Mouse (Mus musculus) lung, embryonic 16.5 days (tissue): ENCODE data around the gene Wdfy2. TPM values are rescaled to one million over a fixed set of nuclear protein-coding genes. Genes with fewer than 3 reads are reported as not detected.

ENCODE experiments used
- ATAC-seq: fragments of 200-750 bp; cut with Nextera tagmentation; 2 replicates; pipeline ENCODE4 v1.8.0; 2017; ENCODE audit warnings: low read depth, mild to moderate bottlenecking, moderate library complexity
- H3K27ac ChIP-seq: fragments of 300-500 bp; sonication (generic); 2 replicates; pipeline ENCODE4 v1.5.1; 2014; ENCODE audit warnings: mild to moderate bottlenecking, control low read depth, low read length
- H3K27me3 ChIP-seq: fragments of 300-500 bp; sonication (generic); 2 replicates; pipeline ENCODE4 v1.6.1; 2014; ENCODE audit warnings: low read depth, low read length, mixed read lengths; ENCODE audit not compliant: control insufficient read depth, insufficient read depth
- H3K36me3 ChIP-seq: fragments of 300-500 bp; sonication (generic); 2 replicates; pipeline ENCODE4 v1.6.1; 2014; ENCODE audit warnings: low read length; ENCODE audit not compliant: control insufficient read depth, insufficient read depth
- H3K4me1 ChIP-seq: fragments of 300-500 bp; sonication (generic); replicated peaks from 2 replicates; pipeline ENCODE4 v1.6.1; 2014; ENCODE audit warnings: low read length, mixed read lengths; ENCODE audit not compliant: control insufficient read depth, insufficient read depth
- H3K4me2 ChIP-seq: fragments of 300-500 bp; sonication (generic); 2 replicates; pipeline ENCODE4 v1.6.1; 2014; ENCODE audit warnings: low read depth, low read length, control low read depth
- H3K4me3 ChIP-seq: fragments of 300-500 bp; sonication (generic); 2 replicates; pipeline ENCODE4 v1.5.1; 2014; ENCODE audit warnings: mild to moderate bottlenecking, low read length, control low read depth
- H3K9ac ChIP-seq: fragments of 300-500 bp; sonication (generic); 2 replicates; pipeline ENCODE4 v1.6.1; 2014; ENCODE audit warnings: low read length, control low read depth
- H3K9me3 ChIP-seq: fragments of 300-500 bp; sonication (generic); 2 replicates; pipeline ENCODE4 v1.6.1; 2016; ENCODE audit warnings: low read length; ENCODE audit not compliant: control insufficient read depth
- WGBS: fragments of 180-500 bp; shearing (Covaris S2); extraction: QIAGEN DNeasy Blood & Tissue Kit; methylation state at CpG from one replicate; pipeline ENCODE4 v1.1.7; 2014; 5-methylcytosine and 5-hydroxymethylcytosine counted together
- microRNA-seq: library from miRNA; unstranded; fragments of <30 nt; microRNA quantifications from one replicate; pipeline ENCODE4, GENCODE M21; 2016
- polyA plus RNA-seq: library from polyadenylated mRNA; unstranded; fragments of >200 nt; fragmentation: Nextera tagmentation; extraction: Ambion mirVana; gene quantifications from 2 replicates; pipeline ENCODE4 v1.2.1, GENCODE M21; 2015

Wdfy2 gene
- polyA plus RNA-seq, 1 experiment from 2014 or later = 7.7 TPM

GRCm38 (mm10) chr14:62998977-62999376 is 161.5 kb downstream of the Wdfy2 start:
- Histone ChIP-seq H3K27me3 (no peaks in the 10 kb centered on the region), H3K4me2 (no peak overlapping the region), H3K9ac (no peak overlapping the region), H3K4me3 (no peak overlapping the region), H3K4me1 (no peaks in the 10 kb centered on the region), H3K36me3 (no peaks in the 10 kb centered on the region), H3K9me3 (no peaks in the 10 kb centered on the region), H3K27ac (no peak overlapping the region)
- ATAC-seq = no peak
- 92% methylated on average over 4 of the region's 4 CpGs for WGBS

GRCm38 (mm10) chr14:63002588-63002987 is 165.1 kb downstream of the Wdfy2 start:
- Histone ChIP-seq H3K4me3 (no peak overlapping the region), H3K9ac (no peak overlapping the region), H3K36me3 (no peaks in the 10 kb centered on the region), H3K4me2 (no peak overlapping the region), H3K4me1 (no peaks in the 10 kb centered on the region), H3K27ac (no peak overlapping the region), H3K27me3 (no peaks in the 10 kb centered on the region), H3K9me3 (no peaks in the 10 kb centered on the region)
- ATAC-seq = 0 out of 2 replicates have a peak, but pooled peaks have one; percentile 28
- 27% methylated on average over 2 of the region's 2 CpGs for WGBS

Small RNAs within 50 kb of the gene (microRNA-seq; reads per million reads assigned to microRNA genes)
- not detected for gene Mir6541
- gene Mir8098 = 0.59 reads per million

Other genes with a start within 250 kb of the Wdfy2 start
- gene Serpine3, start 174.0 kb upstream of the Wdfy2 start, polyA plus RNA-seq = not detected in 2 replicates
- gene Ints6, start 76.5 kb upstream of the Wdfy2 start, polyA plus RNA-seq = 19.8 and 24.9 TPM in 2 replicates
- not detected in 2 replicates for gene Defb48, start 146.8 kb downstream of the Wdfy2 start, polyA plus RNA-seq
- gene Defb47, start 160.4 kb downstream of the Wdfy2 start, polyA plus RNA-seq = not detected in 2 replicates
- not detected in 2 replicates for gene Defb43, start 174.1 kb downstream of the Wdfy2 start, polyA plus RNA-seq
- 0.24 and 0.40 TPM in 2 replicates for gene Defb42, start 209.3 kb downstream of the Wdfy2 start, polyA plus RNA-seq
- gene Defb30, start 212.3 kb downstream of the Wdfy2 start, polyA plus RNA-seq = not detected in 2 replicates